Mouse (Mus musculus) T-helper 1 cell (primary cell): ENCODE data around the gene Dffa.

ENCODE experiments used
- in situ Hi-C: fragments of 300-600 bp; cut with MboI, MseI; formaldehyde crosslinking; loops from one replicate; pipeline ENCODE4 v1.15.1; 2025; ENCODE audit warnings: high pct_unique_total_duplicates

The Dffa gene

GRCm38 (mm10) chr4:149103875-149104561 lies at the start of gene Dffa:
TSS of gene Dffa (plus strand) at chr4:149104146.
- in situ Hi-C loops, result no loop called here

DNA sequence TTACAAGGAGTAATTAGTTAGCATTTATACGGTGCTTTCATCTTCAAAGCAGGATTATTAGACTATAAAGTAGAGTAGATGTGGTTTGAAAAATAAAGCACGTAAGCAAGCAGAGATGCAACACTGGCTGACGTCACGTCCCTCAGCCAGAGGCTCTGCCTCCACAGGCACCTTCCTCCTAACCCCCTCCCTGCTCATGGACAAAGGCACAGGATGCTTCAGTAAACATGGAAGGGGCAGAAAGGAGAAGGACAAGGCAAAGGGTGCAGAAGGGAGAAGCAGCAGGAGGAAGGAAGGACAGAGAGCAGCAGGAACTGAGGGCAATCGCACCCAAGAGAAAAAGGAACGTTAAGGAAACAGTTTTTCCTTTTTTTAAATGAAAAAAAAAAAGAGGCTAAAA lies 48.1 kb upstream of the Dffa start:
- in situ Hi-C loops, result no loop called here

DNA sequence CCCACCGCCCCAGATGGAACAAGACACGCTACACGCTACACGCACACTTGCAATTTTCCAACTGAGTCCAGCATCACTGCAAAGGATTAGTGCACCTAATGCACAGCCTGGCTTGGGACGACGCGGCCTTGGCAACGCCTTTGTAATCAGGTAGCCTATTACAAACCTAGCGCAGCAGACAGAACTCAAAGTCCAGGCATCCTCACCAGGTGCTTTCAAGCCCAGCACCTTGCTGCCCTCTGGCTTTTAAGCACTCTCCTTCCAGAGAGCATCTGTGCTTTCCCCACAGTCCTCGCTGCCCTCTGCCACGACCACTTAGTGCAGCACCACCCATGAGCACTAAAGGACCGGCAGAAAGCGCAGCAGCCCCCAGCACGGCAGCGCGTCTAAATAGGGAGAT lies 47.0 kb upstream of the Dffa start:
- in situ Hi-C loops, result no loop called here

GRCm38 (mm10) chr4:149057470-149057869 lies 46.5 kb upstream of the Dffa start:
- in situ Hi-C loops, result no loop called here

- in situ Hi-C loops, result no loop called here
Measured at GRCm38 (mm10) chr4:149058298-149058697, 45.6 kb upstream of the Dffa start.

DNA sequence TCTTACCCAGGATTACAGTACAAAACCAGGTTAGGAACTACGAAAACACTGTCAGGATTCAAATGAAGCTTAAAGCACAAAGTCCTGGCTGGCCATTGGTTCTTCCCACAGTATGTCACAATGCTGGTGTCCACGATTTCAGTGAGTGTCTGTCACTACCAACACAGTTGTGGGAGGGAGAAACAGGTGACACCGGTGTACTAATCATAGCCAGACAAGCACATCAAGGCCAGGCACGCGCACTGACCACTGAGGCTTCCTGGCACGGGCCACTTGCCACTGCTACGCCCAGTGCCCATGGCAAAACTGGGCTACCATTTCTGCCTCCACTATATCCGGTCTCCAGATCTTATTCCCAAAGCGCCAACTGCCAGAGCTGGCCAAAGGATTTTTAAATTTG lies 44.2 kb upstream of the Dffa start:
- in situ Hi-C loops, result no loop called here

DNA sequence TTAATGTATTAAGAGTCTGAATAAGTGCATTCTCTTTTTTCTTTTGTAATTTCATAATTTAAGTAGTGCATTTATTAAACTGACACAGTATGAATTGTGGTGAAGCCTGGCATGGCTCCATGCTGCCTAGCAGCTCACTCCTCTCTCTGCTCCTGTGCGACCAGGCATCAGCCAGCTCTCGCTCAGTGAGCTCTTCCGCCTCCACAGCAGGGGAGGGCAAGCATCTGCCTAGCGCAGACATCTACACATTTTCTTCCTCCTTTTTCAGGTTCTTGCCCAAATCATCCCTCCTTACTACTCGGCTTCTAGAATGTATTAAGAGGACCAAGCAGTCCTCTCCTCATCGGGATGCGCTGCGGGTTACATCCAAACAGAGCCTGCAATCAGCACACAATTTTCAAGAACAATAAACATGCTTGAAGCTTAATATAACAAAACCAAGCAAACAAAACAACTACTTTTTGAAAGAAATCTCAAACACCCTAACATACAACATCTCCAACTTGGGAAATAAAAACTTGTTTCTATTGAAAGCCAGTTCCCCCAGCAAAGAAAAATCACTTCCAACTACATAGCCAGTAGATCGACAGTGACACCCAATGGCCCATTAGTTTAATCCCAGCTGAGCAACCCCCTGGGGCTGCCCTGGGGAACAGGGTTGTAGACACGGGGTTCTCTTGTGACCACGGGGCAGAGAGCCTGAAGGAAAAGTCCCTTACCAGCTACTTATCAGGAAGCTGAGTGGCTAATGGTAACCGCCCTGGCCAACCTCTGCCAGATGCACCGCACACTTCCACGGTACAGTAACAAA lies 43.1 kb upstream of the Dffa start:
- in situ Hi-C loops, result no loop called here

GRCm38 (mm10) chr4:149061432-149061718 lies 42.6 kb upstream of the Dffa start:
- in situ Hi-C loops, result no loop called here

DNA sequence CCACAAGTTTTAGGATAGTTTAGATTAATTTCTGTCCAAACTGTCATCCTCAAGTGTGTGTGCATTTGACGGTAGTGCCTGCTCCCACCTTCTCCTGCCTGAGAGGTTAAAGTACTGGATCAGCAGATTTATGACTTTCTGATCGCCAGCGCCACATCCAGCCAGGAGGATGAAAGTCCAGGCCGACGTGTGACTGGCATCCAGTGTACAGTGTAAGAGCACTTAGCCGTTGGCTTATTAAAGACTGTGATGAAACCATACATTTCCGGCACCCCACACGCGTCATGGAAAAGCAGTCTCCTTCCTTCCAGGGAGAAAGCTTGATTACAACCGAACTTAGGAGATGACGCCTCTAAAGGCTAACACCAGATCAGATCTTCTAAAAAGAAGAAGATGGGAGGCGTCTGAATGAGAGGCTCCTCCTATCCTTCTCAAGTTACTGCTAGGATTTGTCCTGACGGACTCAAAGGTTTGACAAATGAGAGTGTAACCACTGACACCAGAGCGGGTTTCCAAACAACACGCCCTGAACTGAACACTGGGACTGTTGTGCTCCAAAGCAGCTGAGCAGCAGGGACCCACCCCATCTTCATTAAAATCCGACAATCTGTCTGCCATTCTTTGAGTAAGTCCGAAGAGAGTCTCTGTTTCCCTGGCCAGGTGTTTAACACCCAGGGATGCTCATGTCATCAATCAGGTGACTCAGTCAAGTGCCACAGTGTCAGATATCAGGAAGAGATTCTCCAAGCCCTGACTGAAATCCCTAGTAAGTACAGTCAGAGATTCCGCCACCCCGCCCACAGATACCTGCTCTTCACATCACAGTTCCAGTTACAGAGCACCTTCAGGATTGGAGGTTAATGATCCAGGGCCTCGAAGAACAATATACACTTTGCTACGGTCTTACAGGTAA lies 41.3 kb upstream of the Dffa start:
- in situ Hi-C loops, result no loop called here

DNA sequence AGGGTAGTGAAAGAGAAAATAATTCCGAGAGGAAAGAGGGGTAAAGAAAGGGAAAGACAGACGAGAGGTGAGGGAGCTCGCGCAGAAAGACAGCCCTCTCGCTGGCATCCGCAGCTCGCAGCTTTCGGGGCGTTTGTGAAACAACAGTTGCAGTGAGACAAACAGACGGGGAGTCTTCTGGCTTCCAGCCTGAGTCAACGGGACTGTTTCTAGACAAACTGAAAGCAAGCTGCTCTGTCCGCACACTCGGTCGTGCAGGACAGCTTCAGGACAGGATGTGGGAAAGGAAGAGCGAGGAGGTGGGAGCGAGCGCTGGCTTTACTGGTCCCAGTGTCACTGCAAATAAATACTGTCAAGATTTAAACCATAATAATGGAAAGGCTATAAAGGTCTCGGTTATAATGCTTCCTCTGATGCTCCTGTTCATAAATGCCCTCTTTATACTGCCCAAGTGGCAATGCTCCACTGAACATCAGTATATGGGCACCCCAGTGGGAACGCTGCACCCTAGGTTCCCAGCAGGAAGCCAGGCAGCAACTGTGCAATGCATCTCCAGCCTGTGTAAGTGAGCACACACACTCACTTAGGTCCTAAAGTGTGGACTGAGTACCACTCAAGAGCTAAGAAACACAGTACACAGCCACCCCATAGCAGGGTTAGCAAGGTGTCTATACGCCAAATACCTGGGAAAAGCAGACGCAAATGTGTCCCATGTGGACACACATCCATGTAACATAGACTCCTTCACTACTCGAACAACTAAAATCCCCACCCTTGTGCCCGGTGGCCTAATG lies 39.7 kb upstream of the Dffa start:
- in situ Hi-C loops, result no loop called here

DNA sequence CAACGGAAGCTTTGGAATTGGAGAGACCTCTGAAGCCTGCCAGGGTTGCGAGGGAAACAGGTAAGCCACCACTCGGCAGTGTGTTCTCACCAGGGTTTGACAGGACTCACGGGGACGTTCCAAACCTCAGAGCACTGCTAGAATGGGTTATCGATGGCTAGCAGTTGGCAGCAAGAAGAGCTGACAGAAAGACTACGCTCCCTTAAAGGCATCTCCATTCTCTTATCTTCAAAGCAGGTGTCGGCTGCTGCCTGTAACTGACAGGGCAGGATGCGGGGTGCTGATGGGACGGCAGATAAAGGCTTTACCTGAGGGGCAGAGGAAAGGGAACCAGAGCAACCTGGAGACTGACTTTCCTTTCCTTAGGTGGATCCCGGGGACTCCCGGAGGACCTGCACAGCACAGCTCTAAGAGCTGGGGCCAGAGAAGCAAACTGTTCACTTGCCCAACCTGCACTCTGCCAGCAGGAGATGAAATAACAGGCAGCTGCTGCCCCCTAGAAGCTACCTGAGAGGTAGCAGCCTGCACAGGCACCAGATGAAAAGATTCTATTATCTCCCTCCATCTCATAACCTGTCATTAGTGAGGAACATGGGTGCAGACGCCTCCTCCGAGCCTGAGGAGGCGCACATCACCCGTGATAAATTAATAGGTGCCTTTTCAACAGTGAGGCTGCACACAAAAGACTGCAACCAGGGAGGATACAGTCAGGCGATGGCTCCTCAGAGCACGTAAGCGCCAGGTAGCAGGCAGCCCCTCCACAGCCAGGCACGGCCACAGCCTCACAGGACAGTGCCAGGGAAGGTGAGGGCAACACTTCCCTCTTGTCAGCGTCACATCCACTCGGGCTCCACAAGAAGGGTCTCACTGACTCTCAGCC lies 37.0 kb upstream of the Dffa start:
- in situ Hi-C loops, result no loop called here

GRCm38 (mm10) chr4:149075073-149075472 lies 28.9 kb upstream of the Dffa start:
- in situ Hi-C loops, result no loop called here

DNA sequence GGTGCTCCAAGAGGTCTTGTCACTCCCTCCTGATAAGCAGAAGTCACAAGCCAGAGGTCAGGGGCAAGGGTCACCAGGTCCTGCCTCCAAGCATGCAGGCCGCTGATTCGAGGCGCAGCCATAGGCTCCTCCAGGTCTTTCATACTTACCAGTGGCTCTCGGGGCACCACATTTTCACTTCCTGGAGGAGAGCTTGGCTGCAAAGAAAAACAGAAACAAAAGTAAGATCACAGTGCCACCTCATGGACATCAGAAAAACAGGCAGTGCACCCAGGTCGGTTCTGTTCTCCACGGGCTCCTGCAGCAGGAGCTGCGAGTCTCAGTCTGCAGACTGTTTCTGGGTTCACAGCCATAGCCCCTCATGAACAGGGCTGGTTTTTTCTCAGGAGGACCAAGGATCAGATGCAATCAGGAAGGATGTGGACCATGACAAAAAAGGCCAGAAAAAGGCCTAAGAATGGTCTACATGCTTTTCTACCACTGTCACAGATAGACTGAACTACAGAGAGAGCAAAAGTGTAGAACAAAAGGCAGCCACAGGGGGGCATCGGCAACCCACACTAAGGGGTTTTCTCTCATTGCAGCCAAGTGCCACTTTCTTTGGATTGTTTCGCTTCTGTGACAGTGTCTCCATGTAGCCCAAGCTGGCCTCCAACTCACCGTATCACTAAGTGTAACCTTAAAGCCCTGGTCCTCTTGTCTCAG lies 27.9 kb upstream of the Dffa start:
- in situ Hi-C loops, result no loop called here

DNA sequence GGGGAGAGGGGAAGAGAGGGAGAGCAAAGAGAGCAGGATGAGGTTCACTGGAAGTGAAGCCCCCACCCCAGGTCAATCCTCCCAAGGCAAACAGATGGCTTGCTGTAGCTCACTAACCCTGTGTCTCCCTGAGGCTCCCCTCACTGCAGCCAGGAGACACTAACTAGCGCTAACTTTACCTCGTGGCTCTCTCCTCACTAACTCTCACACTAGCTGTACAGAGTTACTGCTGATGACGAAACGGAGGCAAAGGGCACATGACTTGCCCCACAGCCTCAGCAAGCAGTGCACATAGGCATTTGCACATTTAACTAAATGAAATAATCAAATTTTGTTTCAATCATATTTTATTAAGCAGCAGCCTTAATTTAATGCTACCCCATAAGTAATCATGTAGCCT lies 25.7 kb upstream of the Dffa start:
- in situ Hi-C loops, result no loop called here

DNA sequence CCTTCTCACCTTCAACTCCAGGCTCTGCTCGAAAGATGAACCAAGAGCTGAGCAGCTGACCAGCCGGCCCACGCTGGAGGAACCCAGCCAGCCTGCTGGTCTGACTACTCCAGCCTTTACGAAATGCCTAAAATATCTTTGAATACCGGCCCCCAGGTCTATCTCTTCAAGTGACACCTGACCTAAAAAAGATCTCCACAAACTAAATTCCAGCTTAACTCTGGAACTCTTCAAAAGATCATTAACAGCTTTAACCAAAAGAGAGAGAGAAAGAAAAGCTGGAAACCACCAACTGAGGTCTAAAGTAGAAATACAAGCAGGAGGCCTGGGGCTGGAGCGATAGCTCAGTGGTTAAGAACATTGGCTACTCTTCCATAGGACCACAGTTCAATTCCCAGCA lies 24.3 kb upstream of the Dffa start:
- in situ Hi-C loops, result no loop called here

DNA sequence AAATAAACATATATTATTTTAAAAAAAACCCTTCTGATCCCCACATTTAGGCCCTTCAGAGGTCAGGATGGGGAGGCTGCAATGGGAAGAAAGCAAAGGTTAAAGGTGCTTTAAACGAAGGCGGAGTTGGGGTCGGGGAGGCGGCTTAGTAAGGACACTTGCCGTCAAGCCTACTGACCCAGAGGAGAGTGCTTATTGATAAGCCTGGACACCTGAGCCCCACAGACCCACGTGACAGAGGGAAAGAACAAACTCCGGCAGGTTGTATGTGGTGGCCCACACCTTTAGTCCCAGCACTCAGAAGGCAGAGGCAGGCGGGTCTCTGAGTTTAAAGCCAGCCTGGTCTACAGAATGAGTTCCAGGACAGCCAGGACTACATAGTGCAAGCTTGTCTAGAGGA lies 23.8 kb upstream of the Dffa start:
- in situ Hi-C loops, result no loop called here

DNA sequence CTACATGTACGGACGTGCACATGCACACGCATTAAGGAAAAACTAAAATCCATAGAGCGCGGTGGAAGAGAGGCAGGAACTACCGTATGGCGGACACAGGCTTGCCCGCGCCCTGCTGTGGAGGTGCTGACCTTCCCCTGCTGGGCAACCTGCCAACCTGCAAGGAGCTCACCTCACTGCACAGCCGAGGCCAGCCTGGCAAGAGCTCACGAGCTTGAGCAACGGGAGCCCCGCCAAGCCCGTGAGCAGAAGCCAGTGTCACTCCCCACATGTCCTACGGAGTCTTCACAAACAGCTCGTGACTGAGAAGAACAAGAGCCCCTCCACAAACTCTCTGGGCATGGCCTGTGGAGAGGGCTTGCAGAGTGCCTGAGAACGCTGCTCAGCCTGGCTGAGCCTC lies 22.4 kb upstream of the Dffa start:
- in situ Hi-C loops, result no loop called here

DNA sequence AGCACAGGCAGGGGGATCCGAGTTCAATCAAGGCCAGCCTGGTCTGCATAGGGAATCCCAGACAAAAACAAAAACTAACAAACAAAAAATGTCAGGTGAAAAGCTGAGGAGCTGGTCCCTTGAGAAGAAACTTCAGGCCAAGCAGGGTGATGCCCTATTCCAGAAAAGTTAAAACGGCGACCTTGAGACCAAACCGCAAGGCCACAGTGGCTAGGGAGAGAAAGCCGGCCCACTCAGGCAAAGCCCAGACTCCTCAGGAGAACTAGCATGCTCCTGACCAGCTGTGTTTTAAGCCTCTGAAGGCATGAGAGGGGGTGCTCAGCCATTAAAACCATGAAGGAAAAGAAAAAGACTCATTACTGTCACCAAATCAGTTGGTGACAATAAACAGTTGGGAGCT lies 18.6 kb upstream of the Dffa start:
- in situ Hi-C loops, result no loop called here

GRCm38 (mm10) chr4:149091364-149091763 lies 12.6 kb upstream of the Dffa start:
- in situ Hi-C loops, result no loop called here

GRCm38 (mm10) chr4:149097956-149098355 lies 6.0 kb upstream of the Dffa start:
- in situ Hi-C loops, result no loop called here
